Mouse (Mus musculus) testis, adult 2 months (tissue): ENCODE data around the gene Rps29.

ENCODE experiments used
- CTCF ChIP-seq: fragments of 200-500 bp; IDR thresholded peaks from 2 replicates; pipeline ENCODE4 v1.5.1; 2012; ENCODE audit warnings: low read depth, mild to moderate bottlenecking, inconsistent platforms, low read length, moderate library complexity; ENCODE audit not compliant: control insufficient read depth, insufficient read depth, insufficient replicate concordance
- POLR2A ChIP-seq: fragments of 200-500 bp; IDR thresholded peaks from 2 replicates; pipeline ENCODE4 v1.6.1; 2012; ENCODE audit warnings: low read depth, mild to moderate bottlenecking, inconsistent platforms, low read length, moderate library complexity; ENCODE audit not compliant: control insufficient read depth

DNA sequence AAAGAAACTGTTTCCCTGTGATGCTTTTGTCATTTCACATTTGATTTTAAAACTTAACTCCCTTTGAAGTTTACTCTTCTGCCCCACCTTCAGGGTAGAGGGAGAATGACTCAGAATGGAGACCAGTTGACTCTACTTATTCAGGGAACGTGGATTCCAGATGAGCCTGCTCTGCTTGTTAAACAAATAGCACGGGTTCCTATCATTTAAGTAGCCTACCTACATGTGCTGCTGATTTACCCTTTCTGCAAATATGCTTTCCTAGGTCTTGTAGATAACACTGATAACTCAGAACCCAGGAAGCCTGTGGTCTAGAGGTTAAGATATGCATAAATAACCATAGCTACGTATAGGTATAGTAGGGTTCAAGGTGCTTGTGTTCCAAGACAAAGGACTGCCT is 5.9 kb upstream of the Rps29 start:
- no peak for TF ChIP-seq CTCF
- no peak for TF ChIP-seq POLR2A
